Mouse (Mus musculus) thymus, adult 2 months (tissue): ENCODE measurements around the gene Hjurp.

ENCODE experiments used
- CTCF ChIP-seq: fragments of 200-500 bp; IDR thresholded peaks from 2 replicates; pipeline ENCODE4 v1.5.1; 2012; ENCODE audit warnings: mild to moderate bottlenecking, control low read depth, low read length, moderate library complexity, borderline replicate concordance; ENCODE audit not compliant: control insufficient read depth, poor library complexity, insufficient read depth; ENCODE audit errors: extremely low read depth
- POLR2A ChIP-seq: fragments of 200-500 bp; IDR thresholded peaks from 2 replicates; pipeline ENCODE4 v1.6.1; 2012; ENCODE audit warnings: mild to moderate bottlenecking, low read length, control low read depth, moderate library complexity; ENCODE audit not compliant: control insufficient read depth, poor library complexity, insufficient read depth; ENCODE audit errors: extremely low read depth

GRCm38 (mm10) chr1:88307180-88307579 is 29.7 kb upstream of the Hjurp start:
- no peak for TF ChIP-seq CTCF
- no peak for TF ChIP-seq POLR2A
